Mouse (Mus musculus) adrenal gland, postnatal 36 days (tissue): ENCODE data around the gene Creb1. TPM values are rescaled to one million over a fixed set of nuclear protein-coding genes. Genes with fewer than 3 reads are reported as not detected.
"Not testable (repeated sequence)": the region's sequence is repeated elsewhere in the genome, so short reads cannot be mapped to it uniquely, and the experiment has no call there.

Experiments
- DNase-seq, 2 experiments: peaks; one replicate each; pipeline ENCODE4 v3.0.0; 2021; ENCODE audit warnings: mixed read lengths in 1 of 2
- total RNA-seq, 2 experiments: library from RNA; stranded (reverse); gene quantifications; 2 replicates each; pipeline ENCODE4 v1.2.3; 2021

Creb1 gene
- total RNA-seq, 2 experiments from 2014 or later, result 44.7 to 46.0 TPM

DNA sequence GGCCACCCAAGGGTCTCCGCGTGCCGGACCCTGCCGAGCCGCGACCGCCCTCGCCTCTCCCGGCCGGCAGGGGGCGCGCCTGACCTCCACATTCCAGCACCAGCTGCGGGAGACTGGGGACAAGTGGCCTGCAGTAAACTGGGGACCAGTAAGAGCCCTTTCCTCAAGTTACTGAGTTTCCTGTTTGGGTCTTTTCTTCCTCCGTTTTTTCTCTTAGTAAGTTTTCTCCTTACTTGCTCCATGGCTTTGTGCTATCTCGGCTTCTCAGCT is 85.2 kb downstream of the Creb1 start:
- peak; percentile 90 to 94 for DNase-seq

DNA sequence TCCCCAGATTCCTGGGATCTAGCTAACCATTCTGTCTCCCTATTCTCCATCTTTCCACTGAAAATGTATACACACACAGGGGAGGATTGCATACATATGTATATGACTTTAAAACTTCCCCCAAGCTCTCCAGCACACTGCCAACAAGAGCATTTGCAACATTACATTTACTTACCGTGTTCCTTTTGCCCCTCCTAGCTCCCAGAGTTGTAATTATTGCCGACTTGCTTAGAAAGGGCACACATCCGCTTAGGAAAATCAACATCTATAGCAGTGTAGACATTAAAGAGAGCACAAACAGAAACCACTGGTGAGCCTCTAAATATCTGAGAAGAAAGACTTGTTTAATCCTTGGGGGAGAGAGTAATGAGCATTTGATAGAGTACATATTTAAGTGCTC is 85.8 kb downstream of the Creb1 start:
- DNase-seq, result no peak

DNA sequence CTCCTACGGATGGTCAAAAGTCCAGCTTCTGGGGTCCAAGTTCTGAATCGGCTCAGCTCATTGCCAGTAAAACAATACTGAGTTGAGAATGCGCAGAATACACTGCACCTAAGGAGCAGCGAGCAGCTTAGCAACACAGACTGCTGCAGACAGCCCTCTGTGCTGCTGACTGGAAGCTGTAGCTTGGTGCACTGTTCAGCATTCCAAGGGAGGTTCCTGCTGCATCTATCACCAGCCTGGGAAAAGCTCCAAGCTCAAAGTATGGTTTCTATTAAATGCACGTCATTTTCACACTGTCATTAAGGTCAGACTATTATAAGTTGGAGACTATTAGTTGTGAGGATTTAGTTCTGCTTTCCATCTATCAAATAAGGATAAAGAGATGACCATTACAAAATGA is 88.7 kb downstream of the Creb1 start:
- DNase-seq, result no peak

DNA sequence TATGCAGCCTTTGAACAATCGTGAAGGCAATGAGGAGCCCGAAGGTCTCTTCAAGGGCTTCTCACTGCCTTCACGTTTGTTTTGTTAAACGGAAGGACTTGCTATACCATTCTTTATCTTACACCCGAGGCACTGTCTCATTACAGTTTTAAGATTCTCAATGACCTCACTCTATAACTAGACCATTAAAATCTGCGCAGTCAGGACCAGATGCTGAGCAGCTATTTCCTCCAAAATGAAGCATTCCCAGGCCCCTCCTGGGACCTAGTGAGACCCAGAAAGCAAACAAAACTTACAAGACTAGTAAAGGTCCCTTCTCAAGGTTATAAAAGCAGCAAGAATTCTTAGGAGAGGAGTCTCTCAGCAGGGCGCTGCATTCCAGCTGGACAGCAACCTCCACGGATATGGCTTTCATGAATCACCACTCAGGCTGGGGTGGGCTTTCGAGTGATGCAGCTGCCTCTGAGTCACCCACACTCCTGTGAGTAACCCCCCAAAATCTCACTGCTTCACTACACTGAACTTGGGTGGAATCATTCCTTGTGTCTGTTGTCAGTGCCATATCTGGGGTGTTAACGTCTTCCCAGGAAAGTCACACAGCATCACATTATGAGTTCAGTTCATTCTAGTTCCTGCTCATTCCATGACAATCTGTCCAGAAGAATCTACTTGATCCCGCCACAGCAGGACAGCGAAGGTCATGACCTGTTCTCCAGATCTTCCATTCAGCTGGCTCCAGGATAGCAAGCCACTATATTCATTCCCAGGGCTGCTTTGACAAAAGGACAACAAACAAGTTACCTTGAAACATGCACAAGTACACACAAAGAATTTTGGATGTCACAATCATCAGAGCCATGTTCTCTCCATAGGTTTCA is 91.4 kb downstream of the Creb1 start:
- DNase-seq, result peak; percentile 20 to 22

DNA sequence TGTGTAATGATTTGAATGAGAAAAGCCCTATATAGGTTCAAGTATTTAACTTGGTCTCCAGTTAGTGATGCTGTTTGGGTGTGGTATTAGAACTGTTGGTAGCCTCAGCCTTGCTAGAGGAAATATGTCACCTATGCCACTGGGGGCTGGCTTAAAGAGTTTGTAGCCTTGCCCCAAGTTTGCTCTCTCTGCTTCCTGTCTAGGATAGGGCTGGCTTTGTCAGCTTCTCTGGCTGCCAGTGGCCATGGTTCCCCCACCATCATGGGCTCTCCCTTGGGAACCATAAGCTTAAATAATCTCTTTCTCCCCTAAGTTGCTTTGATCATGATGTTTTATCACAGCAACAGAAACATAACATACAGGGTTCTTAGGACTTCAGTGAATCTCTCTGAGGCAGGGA is 92.8 kb downstream of the Creb1 start:
- no peak for DNase-seq

DNA sequence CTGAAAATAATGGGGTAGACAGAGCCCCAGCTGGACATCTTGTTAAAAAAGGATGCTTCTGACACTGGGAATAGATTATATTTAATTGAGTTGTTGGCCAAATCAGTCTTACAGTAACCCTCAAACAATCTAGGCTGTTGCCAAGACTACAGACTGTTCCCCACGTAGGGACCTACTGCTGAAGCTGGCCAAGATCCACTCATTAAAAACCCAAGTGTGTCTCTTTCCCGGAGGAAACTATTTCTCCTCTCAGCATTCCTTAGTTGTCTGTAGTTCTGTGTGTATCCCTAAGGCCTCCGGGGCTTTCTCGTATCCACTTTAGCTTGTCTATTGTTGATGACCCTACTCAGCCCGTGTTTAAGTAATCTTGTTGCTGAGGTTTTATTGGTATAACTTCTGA is 99.1 kb downstream of the Creb1 start:
- no peak for DNase-seq

DNA sequence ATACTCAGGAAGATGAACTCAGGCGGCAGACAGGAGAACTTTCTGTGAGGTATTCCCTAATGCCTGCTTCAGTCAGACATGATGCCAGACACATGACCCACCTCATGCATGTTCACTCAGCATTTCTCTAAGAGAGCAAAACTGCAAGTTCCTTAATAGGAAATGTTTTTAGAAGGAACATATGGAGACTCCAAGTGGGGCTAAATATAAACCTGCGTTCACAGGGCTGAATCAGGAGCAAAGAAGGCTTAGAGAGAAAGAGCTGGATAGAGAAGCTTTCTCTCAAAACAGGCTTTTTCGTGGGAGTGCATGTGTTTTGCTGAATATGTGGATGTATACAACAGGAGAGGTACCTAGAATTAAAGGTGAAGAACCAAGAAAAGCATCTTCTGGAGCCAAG is 100.8 kb downstream of the Creb1 start:
- DNase-seq, result no peak

DNA sequence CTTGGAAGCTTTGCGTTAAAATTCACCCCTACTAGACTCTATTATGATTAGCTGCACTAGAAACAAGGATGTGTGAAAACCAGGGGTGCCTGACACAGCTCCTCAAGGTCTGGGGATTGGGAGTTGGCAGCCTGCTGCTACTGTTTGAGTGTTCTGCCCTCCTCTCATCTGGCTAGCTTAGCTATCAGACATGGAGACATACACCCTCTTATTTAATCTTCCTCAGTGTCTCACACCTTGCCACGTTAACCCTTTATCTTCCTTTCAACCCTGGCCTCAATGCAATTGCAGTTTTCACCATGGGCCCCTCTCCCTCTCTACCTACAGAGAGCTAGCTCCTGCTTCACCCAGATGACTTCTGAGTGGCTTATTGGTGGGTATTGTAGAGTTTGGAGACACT is 103.2 kb downstream of the Creb1 start:
- no peak for DNase-seq

DNA sequence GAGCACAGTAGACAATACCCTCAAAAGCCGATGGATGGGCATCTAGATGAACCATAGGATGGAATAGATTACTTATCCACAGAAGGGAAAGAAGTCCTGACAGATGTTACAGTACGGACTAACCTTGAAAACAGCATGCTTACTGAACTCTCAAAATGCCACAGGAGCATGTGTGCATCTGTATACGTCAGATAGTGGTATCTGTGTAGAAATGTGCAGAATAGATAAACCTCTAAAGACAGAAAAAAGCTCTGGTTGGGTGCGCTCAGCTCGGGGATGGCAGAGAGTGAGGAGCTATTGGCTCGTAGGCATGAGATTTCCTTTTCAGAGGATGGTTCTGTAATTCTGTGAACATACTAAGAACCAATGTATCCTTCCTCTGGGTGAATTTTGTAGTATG is 106.8 kb downstream of the Creb1 start:
- no peak for DNase-seq

DNA sequence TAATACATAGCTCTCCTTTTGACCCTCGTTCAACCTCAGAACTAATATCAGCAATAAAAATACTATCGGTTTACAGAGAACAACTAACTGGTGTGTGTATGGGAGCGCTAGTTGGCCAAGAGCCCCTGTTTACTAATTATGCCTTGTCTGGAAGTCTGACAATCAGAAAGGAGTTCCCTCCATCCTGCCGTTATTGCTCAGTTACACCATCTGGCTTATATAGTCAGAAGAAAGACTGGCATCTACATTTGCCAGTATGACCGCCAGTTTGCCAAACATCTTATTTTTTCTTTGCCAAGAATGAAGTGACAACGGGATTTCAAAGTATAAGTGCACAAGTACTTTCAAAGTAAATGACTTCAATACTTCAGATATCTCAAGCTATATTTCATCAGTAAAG is 108.6 kb downstream of the Creb1 start:
- no peak for DNase-seq

DNA sequence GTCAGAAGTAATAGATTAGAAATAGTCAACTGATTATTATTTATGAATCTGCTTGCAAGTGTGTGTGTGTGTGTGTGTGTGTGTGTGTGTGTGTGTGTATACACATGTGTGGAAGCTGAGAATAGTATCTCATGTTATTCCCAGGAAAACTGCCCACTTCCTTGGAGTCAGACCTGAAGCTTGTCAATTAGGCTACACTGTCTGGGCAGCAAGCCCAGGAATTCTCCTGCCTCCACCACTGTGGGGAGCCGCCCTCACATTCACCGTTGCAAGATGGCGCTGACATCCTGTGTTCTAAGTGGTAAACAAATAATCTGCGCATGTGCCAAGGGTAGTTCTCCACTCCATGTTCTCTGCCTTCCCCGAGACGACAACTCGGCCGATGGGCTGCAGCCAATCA is 110.1 kb downstream of the Creb1 start:
- DNase-seq, result not testable (repeated sequence)

DNA sequence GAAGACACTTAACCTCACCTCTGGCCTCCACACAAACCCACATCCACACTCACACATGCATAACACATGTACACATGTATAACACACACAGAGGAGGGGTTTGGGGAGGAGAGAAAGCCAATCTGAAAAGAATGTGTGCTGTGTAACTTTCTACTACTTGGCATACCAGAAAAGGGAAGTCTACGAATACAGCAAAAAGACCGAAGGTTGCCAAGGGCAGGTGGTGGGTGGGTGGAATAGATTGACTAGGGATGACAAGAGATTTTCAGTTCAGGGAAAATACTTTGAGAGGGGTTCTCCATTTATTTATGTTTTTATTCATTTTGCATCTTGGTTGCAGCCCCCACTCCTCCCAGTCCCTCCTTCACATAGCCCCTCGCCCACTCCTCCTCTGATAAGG is 112.1 kb downstream of the Creb1 start:
- no peak for DNase-seq

DNA sequence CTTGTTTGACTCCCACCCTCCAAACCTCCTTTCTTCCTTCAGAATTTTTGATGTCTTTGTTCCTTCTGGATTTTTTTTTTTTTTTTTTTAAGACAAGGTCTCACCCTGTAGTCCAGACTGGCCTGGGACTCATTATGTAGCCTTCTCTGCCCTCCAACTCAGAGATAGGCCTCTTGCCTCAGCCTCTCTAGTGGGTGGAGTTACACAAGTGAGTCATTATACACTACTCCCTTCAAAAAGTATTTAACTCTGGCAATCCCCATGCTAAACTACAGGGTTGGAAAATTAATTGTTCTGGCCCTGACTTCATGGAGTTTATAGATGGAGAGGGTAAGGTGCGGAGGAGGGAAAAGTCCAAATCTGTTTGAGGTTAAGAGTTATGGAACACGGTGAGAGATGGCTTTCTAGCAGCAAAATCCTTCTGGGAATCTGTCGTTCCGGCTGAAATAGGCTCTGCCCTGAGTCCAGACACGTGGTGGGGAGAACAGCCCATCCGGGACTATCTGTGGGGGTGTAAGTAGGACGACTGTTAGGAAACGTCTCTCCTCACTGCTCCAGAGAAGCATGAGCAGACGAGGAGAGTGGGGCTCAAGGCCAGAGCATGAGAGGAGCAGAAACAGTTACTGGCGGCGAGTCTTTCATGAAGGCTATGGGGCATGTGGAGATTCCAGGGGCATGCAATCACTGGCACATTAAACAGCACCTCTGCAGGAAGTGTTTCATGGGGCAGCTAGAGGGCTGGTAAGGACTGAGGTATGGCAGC is 117.1 kb downstream of the Creb1 start:
- DNase-seq, result peak; percentile 45 to 55

DNA sequence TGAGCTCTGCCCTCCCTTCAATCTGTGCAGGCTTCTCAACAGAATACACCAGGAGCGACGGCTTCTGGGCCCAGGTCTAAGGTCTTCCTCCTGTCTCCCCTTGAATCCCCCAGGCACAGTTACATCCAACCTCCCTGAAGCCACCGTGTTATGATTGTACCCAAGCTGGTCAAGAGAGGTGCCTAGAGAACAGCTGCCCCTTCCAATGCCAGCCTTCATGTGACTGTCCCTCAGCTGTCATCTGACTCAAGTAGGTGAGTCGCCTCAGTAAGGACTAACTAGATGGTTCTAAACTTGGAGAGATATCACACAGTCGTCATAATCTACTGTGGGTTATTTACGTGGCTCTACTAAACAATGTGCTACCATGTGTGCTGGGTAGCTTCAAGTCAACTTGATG is 121.3 kb downstream of the Creb1 start:
- DNase-seq, result no peak

Other genes starting within 250 kb of the Creb1 start
- 10 to 100 TPM; 11.9 to 19.8 TPM for gene Mettl21a, start 84.6 kb downstream of the Creb1 start, total RNA-seq
- 10 to 100 TPM; 15.2 to 18.9 TPM for gene Ccnyl1, start 157.8 kb downstream of the Creb1 start, total RNA-seq
- gene Fzd5, start 205.1 kb downstream of the Creb1 start, total RNA-seq, result 10 to 100 TPM; 15.5 to 21.0 TPM